Mouse (Mus musculus): ENCODE results near the gene Elk4. TPM values are rescaled to one million over a fixed set of nuclear protein-coding genes. Genes with fewer than 3 reads are reported as not detected.

Elk4 gene
- polyA plus RNA-seq, 1 experiment from 2014 or later, result 19.9 TPM

GRCm38 (mm10) chr1:131970322-131970660, 37.1 kb upstream of the Elk4 start:
- peaks cover 3% of the 10 kb centered on the region; the same call in 1 of the 2 replicates for H3K27me3 ChIP-seq
- H3K9ac ChIP-seq (replicated peaks), result no peak overlapping the region
- peak overlapping the region; percentile 41 for H3K4me2 ChIP-seq (replicated peaks)
- H3K4me1 ChIP-seq, result peaks cover 85% of the 10 kb centered on the region
- H3K36me3 ChIP-seq, result no peaks in the 10 kb centered on the region
- H3K27ac ChIP-seq (replicated peaks), result peak overlapping the region; percentile 92
- no peaks in the 10 kb centered on the region for H3K9me3 ChIP-seq
- no peak for ATAC-seq (ENCODE audit: low FRiP score, low read depth)
- WGBS, result 30% methylated on average over 5 of the region's 5 CpGs
- H3K4me3 ChIP-seq, result no peak overlapping the region

GRCm38 (mm10) chr1:131970661-131971520, 36.5 kb upstream of the Elk4 start:
- ATAC-seq (ENCODE audit: low FRiP score, low read depth), result peak; percentile 87
- Histone ChIP-seq H3K27me3 (peaks cover 3% of the 10 kb centered on the region; the same call in 1 of the 2 replicates), H3K27ac (replicated peaks) (peak overlapping the region; percentile 92), H3K4me3 (0 out of 2 replicates have a peak overlapping the region, but pooled peaks have one; percentile 14), H3K36me3 (no peaks in the 10 kb centered on the region), H3K9me3 (no peaks in the 10 kb centered on the region), H3K9ac (replicated peaks) (peak overlapping the region; percentile 25; the same call in 1 of the 2 replicates), H3K4me2 (replicated peaks) (peak overlapping the region; percentile 41), H3K4me1 (peaks cover 86% of the 10 kb centered on the region)
- 2% methylated on average over 16 of the region's 16 CpGs for WGBS

GRCm38 (mm10) chr1:131971771-131972497, 35.5 kb upstream of the Elk4 start:
- ATAC-seq (ENCODE audit: low FRiP score, low read depth), result peak; percentile 74
- 2% methylated on average over 15 of the region's 15 CpGs for WGBS
- Histone ChIP-seq H3K9ac (replicated peaks) (peak overlapping the region; percentile 26), H3K9me3 (no peaks in the 10 kb centered on the region), H3K4me2 (replicated peaks) (peak overlapping the region; percentile 41), H3K27ac (replicated peaks) (peak overlapping the region; percentile 92), H3K4me3 (peak overlapping the region; percentile 17; the same call in 1 of the 2 replicates), H3K27me3 (peaks cover 3% of the 10 kb centered on the region; the same call in 1 of the 2 replicates), H3K4me1 (peaks cover 84% of the 10 kb centered on the region), H3K36me3 (peaks cover 4% of the 10 kb centered on the region; the same call in 1 of the 2 replicates)

- peak overlapping the region; percentile 32 for H3K9ac ChIP-seq (replicated peaks)
- 0 out of 2 replicates have a peak, but pooled peaks cover under 1% of the 10 kb centered on the region for H3K27me3 ChIP-seq
- H3K27ac ChIP-seq (replicated peaks), result peak overlapping the region; percentile 92
- 14% methylated on average over 13 of the region's 13 CpGs for whole genome bisulfite sequencing
- peak overlapping the region; percentile 41 for H3K4me2 ChIP-seq (replicated peaks)
- no peaks in the 10 kb centered on the region for H3K9me3 ChIP-seq
- ATAC-seq (ENCODE audit: low FRiP score, low read depth), result peak; percentile 13
- H3K36me3 ChIP-seq, result peaks cover 9% of the 10 kb centered on the region
- 0 out of 2 replicates have a peak overlapping the region, but pooled peaks have one; percentile 17 for H3K4me3 ChIP-seq
- H3K4me1 ChIP-seq, result peaks cover 77% of the 10 kb centered on the region
Observed at GRCm38 (mm10) chr1:131972498-131973334, 34.7 kb upstream of the Elk4 start.

- Histone ChIP-seq H3K4me3 (no peak overlapping the region), H3K9ac (replicated peaks) (no peak overlapping the region), H3K36me3 (peaks cover 22% of the 10 kb centered on the region), H3K4me2 (replicated peaks) (no peak overlapping the region), H3K27me3 (no peaks in the 10 kb centered on the region), H3K27ac (replicated peaks) (peak overlapping the region; percentile 92; the same call in 1 of the 2 replicates), H3K4me1 (peaks cover 66% of the 10 kb centered on the region), H3K9me3 (no peaks in the 10 kb centered on the region)
- 74% methylated on average over 6 of the region's 6 CpGs for WGBS
- ATAC-seq (ENCODE audit: low FRiP score, low read depth), result no peak
Observed at GRCm38 (mm10) chr1:131973991-131974390, 33.4 kb upstream of the Elk4 start.

GRCm38 (mm10) chr1:131976886-131977285, 30.5 kb upstream of the Elk4 start:
- Histone ChIP-seq H3K36me3 (peaks cover 24% of the 10 kb centered on the region), H3K27me3 (no peaks in the 10 kb centered on the region), H3K4me1 (peaks cover 40% of the 10 kb centered on the region), H3K9ac (replicated peaks) (no peak overlapping the region), H3K4me2 (replicated peaks) (no peak overlapping the region), H3K27ac (replicated peaks) (no peak overlapping the region), H3K4me3 (no peak overlapping the region), H3K9me3 (no peaks in the 10 kb centered on the region)
- ATAC-seq (ENCODE audit: low FRiP score, low read depth), result no peak
- 86% methylated on average over 5 of the region's 5 CpGs for WGBS

GRCm38 (mm10) chr1:131980471-131980870, 26.9 kb upstream of the Elk4 start:
- H3K9ac ChIP-seq (replicated peaks), result no peak overlapping the region; the same call in 1 of the 2 replicates
- peak overlapping the region; percentile 46; the same call in 1 of the 2 replicates for H3K27ac ChIP-seq (replicated peaks)
- ATAC-seq (ENCODE audit: low FRiP score, low read depth), result no peak
- peaks cover 12% of the 10 kb centered on the region for H3K4me1 ChIP-seq
- H3K4me3 ChIP-seq, result no peak overlapping the region
- no peak overlapping the region for H3K4me2 ChIP-seq (replicated peaks)
- 17% methylated on average over 2 of the region's 2 CpGs for WGBS
- H3K36me3 ChIP-seq, result peaks cover 24% of the 10 kb centered on the region
- H3K9me3 ChIP-seq, result no peaks in the 10 kb centered on the region
- H3K27me3 ChIP-seq, result no peaks in the 10 kb centered on the region

GRCm38 (mm10) chr1:131981378-131982013, 25.9 kb upstream of the Elk4 start:
- no peaks in the 10 kb centered on the region for H3K27me3 ChIP-seq
- H3K36me3 ChIP-seq, result peaks cover 28% of the 10 kb centered on the region
- H3K9me3 ChIP-seq, result no peaks in the 10 kb centered on the region
- WGBS, result 44% methylated on average over 12 of the region's 12 CpGs
- H3K27ac ChIP-seq (replicated peaks), result peak overlapping the region; percentile 43; the same call in 1 of the 2 replicates
- peak; percentile 57; the same call in 1 of the 2 replicates for ATAC-seq (ENCODE audit: low FRiP score, low read depth)
- no peak overlapping the region for H3K4me2 ChIP-seq (replicated peaks)
- H3K4me1 ChIP-seq, result peaks cover 3% of the 10 kb centered on the region; the same call in 1 of the 2 replicates
- no peak overlapping the region for H3K4me3 ChIP-seq
- no peak overlapping the region for H3K9ac ChIP-seq (replicated peaks)

GRCm38 (mm10) chr1:131982907-131983306, 24.5 kb upstream of the Elk4 start:
- no peak overlapping the region for H3K9ac ChIP-seq (replicated peaks)
- no peak overlapping the region for H3K4me2 ChIP-seq (replicated peaks)
- H3K27ac ChIP-seq (replicated peaks), result no peak overlapping the region
- no peak overlapping the region for H3K4me3 ChIP-seq
- H3K9me3 ChIP-seq, result no peaks in the 10 kb centered on the region
- ATAC-seq (ENCODE audit: low FRiP score, low read depth), result peak; percentile 20; the same call in 1 of the 2 replicates
- peaks cover 17% of the 10 kb centered on the region for H3K36me3 ChIP-seq
- no peaks in the 10 kb centered on the region for H3K4me1 ChIP-seq
- H3K27me3 ChIP-seq, result no peaks in the 10 kb centered on the region
- WGBS, result 21% methylated on average over 5 of the region's 5 CpGs

- H3K36me3 ChIP-seq, result peaks cover 8% of the 10 kb centered on the region
- no peaks in the 10 kb centered on the region for H3K27me3 ChIP-seq
- no peaks in the 10 kb centered on the region for H3K9me3 ChIP-seq
- no peaks in the 10 kb centered on the region for H3K4me1 ChIP-seq
- no peak for ATAC-seq (ENCODE audit: low FRiP score, low read depth)
- no peak overlapping the region for H3K27ac ChIP-seq (replicated peaks)
- no peak overlapping the region for H3K9ac ChIP-seq (replicated peaks)
- H3K4me2 ChIP-seq (replicated peaks), result no peak overlapping the region
- whole genome bisulfite sequencing, result 90% methylated on average over 2 of the region's 2 CpGs
- H3K4me3 ChIP-seq, result no peak overlapping the region
Observed at GRCm38 (mm10) chr1:131983806-131984205, 23.6 kb upstream of the Elk4 start.

- H3K27ac ChIP-seq (replicated peaks), result no peak overlapping the region; the same call in 1 of the 2 replicates
- H3K36me3 ChIP-seq, result peaks cover 4% of the 10 kb centered on the region
- no peak overlapping the region for H3K4me3 ChIP-seq
- ATAC-seq (ENCODE audit: low FRiP score, low read depth), result no peak
- no peaks in the 10 kb centered on the region for H3K4me1 ChIP-seq
- WGBS, result 60% methylated on average over 15 of the region's 15 CpGs
- no peak overlapping the region for H3K9ac ChIP-seq (replicated peaks)
- H3K27me3 ChIP-seq, result no peaks in the 10 kb centered on the region
- no peak overlapping the region for H3K4me2 ChIP-seq (replicated peaks)
- no peaks in the 10 kb centered on the region for H3K9me3 ChIP-seq
Observed at GRCm38 (mm10) chr1:131987432-131987831, 20.0 kb upstream of the Elk4 start.
